Mouse (Mus musculus) WW6 (cell line): Measurements from ENCODE around the gene Pla2g6.

Source experiments
- DNase-seq: peaks from one replicate; pipeline ENCODE4 v3.0.0-alpha.2; 2013; ENCODE audit warnings: low read depth, low spot score

Gene Pla2g6

DNA sequence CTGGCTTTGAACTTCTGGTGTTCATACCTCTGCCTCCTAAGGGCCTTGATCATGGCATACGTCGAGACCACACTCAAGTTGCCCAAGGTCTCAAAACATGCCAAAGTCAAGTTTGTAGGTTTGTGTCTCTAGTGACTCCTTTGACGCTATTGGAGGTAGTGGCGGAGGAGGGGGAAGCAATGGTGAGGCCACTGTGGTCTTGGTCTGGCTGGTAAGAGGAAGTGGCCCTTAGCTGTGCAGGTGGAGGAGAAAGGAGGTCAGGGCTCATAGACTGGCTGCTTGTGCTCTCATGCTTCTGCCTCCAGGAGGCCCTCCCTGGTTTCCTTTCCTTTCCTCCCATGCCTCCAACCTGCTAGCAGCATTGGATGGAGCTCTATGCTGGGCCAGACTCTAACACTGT is 22.7 kb upstream of the Pla2g6 start:
- no peak for DNase-seq

DNA sequence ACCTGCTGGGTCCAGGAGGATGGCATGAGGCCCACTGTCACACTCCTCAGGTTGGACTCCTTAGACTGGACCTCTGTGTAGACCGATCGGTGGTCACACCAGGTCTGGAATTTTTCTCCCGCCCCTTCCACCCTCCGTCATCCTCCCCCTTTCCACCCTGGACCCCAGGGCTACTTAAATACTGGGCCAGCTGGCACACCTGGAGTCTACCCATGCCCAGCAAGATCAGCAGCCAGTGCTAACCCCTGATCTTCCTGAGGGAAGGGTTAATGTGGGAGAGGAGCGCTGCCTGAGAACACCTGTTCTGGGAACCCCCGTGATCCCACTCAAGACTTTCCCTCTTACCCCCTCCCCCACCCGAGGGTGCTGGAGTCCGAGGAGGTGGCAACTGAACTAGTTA is 20.5 kb upstream of the Pla2g6 start:
- no peak for DNase-seq

DNA sequence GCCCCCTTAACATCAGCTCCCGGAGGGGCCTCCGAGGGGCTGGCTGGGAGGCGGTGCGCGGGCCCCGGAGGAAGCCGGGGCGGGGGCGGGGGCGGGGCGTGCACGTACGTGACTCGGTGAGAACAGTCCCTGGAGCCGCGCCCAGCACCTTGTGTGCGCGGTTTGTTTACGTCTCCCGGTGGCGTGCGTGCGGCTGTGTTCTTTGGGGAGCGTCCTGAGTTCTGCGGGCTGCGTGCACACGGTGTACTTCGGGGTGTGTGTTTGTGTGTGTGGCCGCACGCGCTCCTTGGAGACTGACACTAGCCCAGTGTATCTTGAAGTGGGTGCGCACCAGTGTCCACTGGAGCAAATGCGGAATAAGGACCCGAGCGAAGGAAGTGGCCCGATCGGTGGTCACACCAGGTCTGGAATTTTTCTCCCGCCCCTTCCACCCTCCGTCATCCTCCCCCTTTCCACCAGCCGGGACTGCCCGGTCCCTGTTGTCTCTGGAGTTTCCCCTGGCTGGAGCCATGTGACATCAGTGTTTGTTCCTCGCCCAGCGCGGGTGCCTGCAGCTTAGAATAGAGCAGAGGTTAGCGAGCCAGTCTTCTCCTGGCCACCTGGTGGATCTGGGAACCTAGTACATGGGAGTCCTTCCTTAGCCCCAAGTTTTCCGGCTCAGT is 19.8 kb upstream of the Pla2g6 start:
- no peak for DNase-seq

DNA sequence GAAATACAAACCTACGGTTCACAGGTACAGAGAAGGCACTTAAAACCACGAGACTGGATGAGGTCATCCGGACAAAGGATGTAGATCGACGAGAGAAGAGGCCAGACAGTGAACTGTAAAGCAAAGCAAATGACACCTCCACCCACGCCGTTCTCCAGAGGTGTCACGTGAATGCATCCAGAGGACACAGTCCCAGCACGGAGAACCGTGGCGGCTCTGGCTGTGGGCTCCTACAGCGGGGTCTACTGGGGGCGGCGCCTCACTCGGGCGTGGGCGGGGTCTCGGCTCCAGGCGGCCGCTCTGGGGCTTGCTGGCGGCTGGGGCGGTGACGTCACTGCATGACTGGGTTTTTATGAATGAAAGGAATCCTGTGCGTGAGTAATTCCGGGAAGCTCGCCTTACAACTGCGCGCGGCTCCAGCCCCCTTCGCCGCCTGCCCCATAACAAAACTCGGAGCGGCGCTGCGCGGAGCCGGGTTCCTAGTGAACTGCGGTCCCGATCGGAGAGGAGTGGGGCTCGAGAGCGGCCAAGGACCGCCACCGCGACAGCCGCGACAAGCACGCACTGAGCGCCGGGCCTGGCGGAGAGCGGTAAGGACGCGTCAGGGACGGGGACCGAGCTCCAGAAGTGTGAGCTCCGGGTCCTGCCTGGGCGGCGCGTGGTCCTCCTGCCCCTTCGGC is 19.1 kb upstream of the Pla2g6 start:
- DNase-seq, result peak; percentile 84

- no peak for DNase-seq
Observed at GRCm38 (mm10) chr15:79346051-79346793, 18.0 kb upstream of the Pla2g6 start, which contains the start of gene Maff. Gene Maff (plus strand): TSS chr15:79346621.

DNA sequence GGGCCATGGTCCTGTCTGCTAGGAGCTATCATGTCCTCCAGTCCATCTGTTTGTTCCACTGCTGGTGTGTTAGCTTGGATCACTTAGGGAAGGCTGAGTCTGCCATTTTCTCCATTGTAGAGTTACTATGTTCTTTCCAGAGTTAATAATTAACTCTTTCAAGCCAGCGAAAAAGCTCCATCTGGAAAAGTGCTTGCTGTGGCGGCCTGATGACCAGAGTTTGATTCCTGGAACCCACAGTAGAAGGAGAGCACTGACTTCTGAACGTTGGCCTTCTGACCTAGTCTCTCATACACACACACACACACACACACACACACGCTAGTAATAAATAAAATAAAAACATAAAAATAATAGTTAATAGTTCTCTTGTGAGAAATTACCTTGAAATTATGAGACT is 16.4 kb upstream of the Pla2g6 start:
- no peak for DNase-seq

GRCm38 (mm10) chr15:79342641-79343337 is 14.6 kb upstream of the Pla2g6 start:
- no peak for DNase-seq

DNA sequence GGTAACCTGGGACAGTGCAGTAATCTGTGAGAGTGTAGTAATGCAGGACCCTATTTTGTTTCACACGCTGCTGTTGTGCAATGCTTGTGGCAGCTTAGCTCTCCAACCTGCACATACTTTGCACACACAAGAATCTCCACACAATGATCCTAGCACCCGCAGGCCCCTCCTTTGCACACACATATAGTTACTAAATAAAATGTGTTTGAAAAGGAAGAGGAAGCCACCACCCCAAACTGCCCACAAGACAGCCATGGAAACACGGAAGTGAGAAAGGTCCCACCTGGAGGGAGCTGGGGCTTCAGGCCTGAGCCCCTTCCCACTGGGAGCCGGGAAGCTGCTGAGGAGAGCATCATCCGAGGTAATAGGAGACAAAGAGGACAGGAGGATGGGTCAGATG is 10.8 kb upstream of the Pla2g6 start:
- no peak for DNase-seq

- DNase-seq, result no peak
Observed at GRCm38 (mm10) chr15:79335061-79335655, 7.0 kb upstream of the Pla2g6 start.

DNA sequence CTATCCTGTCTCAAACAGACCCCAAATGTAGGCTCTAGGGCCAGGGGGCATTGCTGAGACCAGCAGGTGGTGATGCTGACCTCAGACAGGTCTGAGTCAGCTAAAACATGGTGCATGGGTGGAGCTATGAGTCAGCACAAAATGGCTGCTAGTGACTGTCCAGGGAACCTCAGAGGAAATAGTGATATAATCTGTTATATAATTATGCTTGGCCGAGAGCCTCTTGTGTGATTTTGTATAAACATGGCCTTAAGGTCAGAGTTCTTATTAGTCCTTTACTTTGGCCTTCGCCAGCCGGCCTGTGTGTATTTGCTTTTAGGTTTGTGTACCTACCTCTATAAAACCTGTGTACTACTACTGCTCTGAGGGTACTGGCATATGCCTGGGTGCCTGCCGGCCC is 5.2 kb upstream of the Pla2g6 start:
- DNase-seq, result no peak

- DNase-seq, result no peak
Observed at GRCm38 (mm10) chr15:79330521-79330920, 2.3 kb upstream of the Pla2g6 start.

- peak; percentile 59 for DNase-seq
Observed at GRCm38 (mm10) chr15:79329979-79330363, 1.8 kb upstream of the Pla2g6 start.

GRCm38 (mm10) chr15:79329346-79329978 is 1.3 kb upstream of the Pla2g6 start:
- no peak for DNase-seq

- no peak for DNase-seq
Observed at GRCm38 (mm10) chr15:79328939-79329275, 717 bp upstream of the Pla2g6 start.

DNA sequence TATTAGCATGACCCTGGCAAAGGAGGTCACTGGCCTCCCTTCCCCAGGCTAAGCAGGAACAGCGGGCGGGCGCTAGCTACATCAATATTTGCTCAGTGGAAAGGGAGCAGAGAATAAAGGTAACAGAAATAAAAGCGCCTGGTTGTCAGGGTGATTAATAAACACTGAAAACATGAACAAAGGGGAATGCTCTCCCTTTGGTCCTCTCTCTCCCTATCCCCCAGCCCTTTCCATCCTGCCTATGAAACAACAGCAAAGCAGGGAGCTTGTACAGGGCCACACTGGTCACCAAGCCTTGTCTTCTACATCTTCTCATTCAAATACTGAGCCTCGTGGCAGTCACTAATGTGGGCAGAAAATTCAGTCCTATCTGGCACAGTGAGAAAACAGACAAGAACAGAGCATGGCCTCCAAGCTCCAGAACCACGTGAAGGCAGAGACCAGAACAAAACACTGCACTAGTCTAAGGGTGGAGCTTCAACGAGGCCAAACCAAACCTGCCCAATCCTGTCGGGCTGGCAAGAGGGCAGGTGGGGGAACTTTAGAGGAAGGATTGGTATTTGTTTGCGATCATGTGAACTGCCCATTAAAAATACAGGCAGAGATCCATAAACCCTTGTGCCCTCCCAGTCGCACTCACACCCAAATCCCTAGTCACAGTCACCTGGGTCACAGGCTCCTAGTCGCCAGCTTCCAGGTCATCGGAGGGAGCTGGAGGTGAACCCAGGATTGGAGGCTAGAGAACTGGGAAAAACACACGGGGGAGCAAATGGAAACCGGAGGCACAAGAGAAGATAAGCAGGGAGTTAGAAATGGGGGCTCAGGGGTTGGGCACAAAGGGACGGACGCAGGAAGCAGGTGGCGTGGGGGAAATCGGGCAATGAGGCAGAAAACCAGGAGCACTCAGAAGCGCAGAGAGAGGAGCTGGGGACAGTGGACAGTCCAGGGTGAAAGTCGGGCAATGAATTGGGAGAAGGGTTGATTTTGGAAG is 924 bp downstream of the Pla2g6 start:
- no peak for DNase-seq

- DNase-seq, result no peak
Observed at GRCm38 (mm10) chr15:79326264-79326663, 1.9 kb downstream of the Pla2g6 start.

GRCm38 (mm10) chr15:79325742-79326141 is 2.4 kb downstream of the Pla2g6 start:
- DNase-seq, result no peak

- no peak for DNase-seq
Observed at GRCm38 (mm10) chr15:79324373-79324772, 3.8 kb downstream of the Pla2g6 start.

DNA sequence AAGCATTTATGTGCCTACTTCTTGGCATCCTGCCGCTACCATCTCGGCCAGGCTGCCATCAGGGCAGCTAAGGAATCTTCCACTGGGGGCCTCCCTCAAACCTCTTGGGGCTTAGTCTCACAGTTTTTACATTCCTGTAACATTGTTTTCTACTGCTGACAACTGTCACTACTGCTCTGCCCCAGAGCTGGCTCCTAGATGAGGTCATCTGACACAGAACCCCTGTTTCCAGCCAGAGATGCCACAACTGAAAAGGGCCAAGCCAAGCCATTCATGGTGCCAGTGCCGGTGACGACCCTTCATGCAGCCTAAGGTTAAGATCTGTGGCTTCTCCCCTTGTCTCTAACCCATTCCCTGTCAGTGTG is 4.4 kb downstream of the Pla2g6 start:
- DNase-seq, result no peak
